Mouse (Mus musculus): ENCODE results near the gene Sesn1. TPM values are rescaled to one million over a fixed set of nuclear protein-coding genes. Genes with fewer than 3 reads are reported as not detected.
A peak's percentile ranks its signal among the peaks of the same experiment; 100 is the strongest.

The Sesn1 gene
- polyA plus RNA-seq, 1 experiment from 2014 or later: 27.3 TPM

DNA sequence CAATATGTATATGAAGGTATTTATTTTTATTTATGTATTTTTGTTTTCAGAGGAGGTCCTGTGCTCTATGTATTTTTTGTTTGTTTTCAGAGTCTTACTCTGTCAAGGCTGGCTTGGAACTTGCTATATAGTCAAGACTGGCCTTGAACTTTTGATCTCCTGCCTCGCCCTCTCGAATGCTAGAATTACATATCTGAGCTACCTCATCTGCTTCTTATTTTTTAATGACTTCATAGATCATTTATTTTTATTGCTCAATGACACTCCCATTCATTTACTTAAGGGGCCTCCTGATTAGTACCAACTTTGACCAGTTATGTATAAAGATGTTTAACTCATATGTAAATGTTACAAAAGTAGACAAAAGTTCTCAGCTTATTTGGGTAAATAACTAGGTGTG is 87.1 kb downstream of the Sesn1 start:
- no peak overlapping the region for H3K27ac ChIP-seq (replicated peaks)
- ATAC-seq (ENCODE audit: low FRiP score, low read depth): no peak
- H3K4me3 ChIP-seq: no peak overlapping the region
- peaks cover 8% of the 10 kb centered on the region; the same call in 1 of the 2 replicates for H3K4me1 ChIP-seq
- H3K27me3 ChIP-seq: no peaks in the 10 kb centered on the region
- no peak overlapping the region for H3K4me2 ChIP-seq (replicated peaks)
- no peak overlapping the region for H3K9ac ChIP-seq (replicated peaks)
- WGBS: 90% methylated on average over 2 of the region's 2 CpGs
- H3K36me3 ChIP-seq: peaks cover 15% of the 10 kb centered on the region
- no peaks in the 10 kb centered on the region for H3K9me3 ChIP-seq

DNA sequence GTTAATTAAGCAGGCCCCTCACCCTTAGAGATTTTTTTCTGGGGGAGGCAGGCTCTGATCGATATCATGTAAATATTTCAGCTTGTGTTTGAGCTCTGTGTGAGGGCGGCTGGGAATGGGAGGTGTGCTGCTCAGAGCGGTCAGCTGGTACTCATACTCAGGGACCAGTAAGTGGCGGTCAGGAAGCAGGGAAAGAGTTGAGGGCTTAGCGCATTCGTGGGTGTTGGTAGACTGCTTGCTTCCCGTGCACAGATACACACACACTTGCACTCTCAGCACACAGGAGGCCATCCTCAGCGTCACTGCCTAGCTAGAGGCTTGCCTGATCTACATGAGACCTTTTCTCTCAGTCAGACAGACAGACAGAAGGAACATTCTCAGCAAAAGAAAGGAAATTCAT is 91.7 kb downstream of the Sesn1 start:
- WGBS: 92% methylated on average over 8 of the region's 8 CpGs
- Histone ChIP-seq H3K9me3 (no peaks in the 10 kb centered on the region), H3K9ac (replicated peaks) (no peak overlapping the region), H3K36me3 (peaks cover 35% of the 10 kb centered on the region), H3K4me1 (no peaks in the 10 kb centered on the region), H3K4me2 (replicated peaks) (no peak overlapping the region), H3K27ac (replicated peaks) (no peak overlapping the region), H3K4me3 (no peak overlapping the region), H3K27me3 (no peaks in the 10 kb centered on the region)
- no peak for ATAC-seq (ENCODE audit: low FRiP score, low read depth)

DNA sequence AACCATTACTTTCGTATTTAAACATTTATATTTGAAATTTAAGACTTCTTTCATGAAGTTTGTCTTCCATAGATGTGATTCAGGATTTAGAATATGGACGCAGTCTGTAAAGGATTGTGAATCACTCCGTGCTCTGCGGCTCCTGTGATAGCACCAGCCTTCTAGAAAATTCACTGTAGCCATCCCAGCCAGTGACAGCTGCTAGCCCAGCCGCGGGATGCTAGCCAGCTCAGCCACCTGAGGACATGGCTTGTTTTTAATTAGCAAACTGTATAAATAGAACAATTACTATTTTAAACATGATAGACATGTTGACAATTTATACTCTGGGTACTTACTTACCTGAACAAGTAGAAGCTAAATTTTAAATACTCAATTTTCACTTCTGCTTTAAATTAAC is 92.1 kb downstream of the Sesn1 start:
- Histone ChIP-seq H3K27me3 (no peaks in the 10 kb centered on the region), H3K4me2 (replicated peaks) (no peak overlapping the region), H3K36me3 (peaks cover 36% of the 10 kb centered on the region), H3K9ac (replicated peaks) (no peak overlapping the region), H3K27ac (replicated peaks) (no peak overlapping the region), H3K9me3 (no peaks in the 10 kb centered on the region), H3K4me1 (no peaks in the 10 kb centered on the region), H3K4me3 (no peak overlapping the region)
- ATAC-seq (ENCODE audit: low FRiP score, low read depth): no peak
- 93% methylated on average over 6 of the region's 6 CpGs for WGBS

DNA sequence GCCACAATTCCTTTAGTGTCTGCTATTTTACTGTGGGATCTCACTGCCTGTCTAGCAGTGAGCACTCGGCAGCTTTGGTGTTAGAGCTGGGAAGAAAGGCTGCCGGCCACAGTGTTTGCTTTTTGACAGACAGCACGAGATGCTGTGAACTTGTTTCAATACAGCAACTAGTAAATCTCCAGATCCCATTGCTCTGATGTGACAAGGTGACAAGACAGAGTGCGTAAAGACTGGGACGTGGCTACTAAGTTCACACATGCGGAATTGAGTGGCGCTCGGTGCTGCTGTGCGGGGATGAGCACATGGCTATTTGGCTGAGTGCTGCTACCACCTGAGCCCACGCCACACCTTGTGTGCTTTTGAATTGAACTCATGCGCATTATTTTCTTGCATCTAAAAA is 97.7 kb downstream of the Sesn1 start:
- no peak overlapping the region for H3K9ac ChIP-seq (replicated peaks)
- H3K27ac ChIP-seq (replicated peaks): no peak overlapping the region
- no peak overlapping the region for H3K4me2 ChIP-seq (replicated peaks)
- no peaks in the 10 kb centered on the region for H3K27me3 ChIP-seq
- ATAC-seq (ENCODE audit: low FRiP score, low read depth): no peak
- H3K4me3 ChIP-seq: no peak overlapping the region
- 83% methylated on average over 11 of the region's 11 CpGs for WGBS
- no peaks in the 10 kb centered on the region for H3K9me3 ChIP-seq
- H3K4me1 ChIP-seq: peaks cover 15% of the 10 kb centered on the region; the same call in 1 of the 2 replicates
- peaks cover 20% of the 10 kb centered on the region for H3K36me3 ChIP-seq

DNA sequence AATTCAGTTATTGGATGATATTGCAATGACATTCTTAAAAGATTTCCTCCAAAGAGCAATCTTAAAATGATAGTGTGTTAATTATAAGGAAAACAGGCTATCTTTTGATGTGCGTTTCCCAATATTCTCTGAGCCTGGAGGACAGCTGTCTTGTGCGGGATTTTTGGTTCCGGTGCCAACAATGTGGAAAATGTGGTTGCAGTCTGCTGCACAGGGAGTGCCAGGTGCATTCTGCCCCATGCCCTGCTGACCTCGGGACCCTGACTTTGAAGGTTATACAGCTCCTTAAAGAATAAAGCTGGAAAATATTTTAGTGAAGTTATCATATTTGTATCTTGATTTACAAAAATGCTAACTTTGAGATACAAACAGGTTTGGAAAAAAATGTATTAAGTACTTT is 98.2 kb downstream of the Sesn1 start:
- Histone ChIP-seq H3K27ac (replicated peaks) (no peak overlapping the region), H3K4me3 (no peak overlapping the region), H3K9ac (replicated peaks) (no peak overlapping the region), H3K27me3 (no peaks in the 10 kb centered on the region), H3K36me3 (peaks cover 17% of the 10 kb centered on the region), H3K4me2 (replicated peaks) (no peak overlapping the region), H3K4me1 (peaks cover 15% of the 10 kb centered on the region; the same call in 1 of the 2 replicates), H3K9me3 (no peaks in the 10 kb centered on the region)
- ATAC-seq (ENCODE audit: low FRiP score, low read depth): no peak
- WGBS: 92% methylated on average over 4 of the region's 4 CpGs

DNA sequence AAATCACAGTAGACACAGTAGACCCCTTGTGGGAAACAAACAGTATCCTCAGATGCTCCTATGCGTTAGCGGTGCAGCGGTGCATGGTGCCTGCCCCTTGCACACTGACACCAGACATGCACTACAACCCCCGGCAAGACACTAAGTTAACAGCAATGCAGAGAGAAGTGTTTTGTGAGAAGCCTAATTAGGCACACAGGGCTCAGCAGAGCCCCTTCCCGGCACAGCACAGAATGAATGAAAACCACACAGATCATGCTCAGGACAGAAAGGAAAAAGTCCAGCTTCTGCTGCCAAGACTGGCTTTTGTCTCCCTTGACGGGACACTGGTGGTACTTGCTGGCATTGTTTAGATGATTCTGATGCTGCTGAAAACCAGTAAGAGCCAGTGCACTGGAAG is 99.2 kb downstream of the Sesn1 start:
- Histone ChIP-seq H3K4me1 (peaks cover 15% of the 10 kb centered on the region; the same call in 1 of the 2 replicates), H3K4me3 (no peak overlapping the region), H3K27ac (replicated peaks) (0 out of 2 replicates have a peak overlapping the region, but pooled peaks have one; percentile 15), H3K36me3 (peaks cover 12% of the 10 kb centered on the region), H3K4me2 (replicated peaks) (no peak overlapping the region), H3K9ac (replicated peaks) (no peak overlapping the region), H3K9me3 (no peaks in the 10 kb centered on the region), H3K27me3 (no peaks in the 10 kb centered on the region)
- whole genome bisulfite sequencing: 65% methylated on average over 6 of the region's 6 CpGs
- ATAC-seq (ENCODE audit: low FRiP score, low read depth): no peak

DNA sequence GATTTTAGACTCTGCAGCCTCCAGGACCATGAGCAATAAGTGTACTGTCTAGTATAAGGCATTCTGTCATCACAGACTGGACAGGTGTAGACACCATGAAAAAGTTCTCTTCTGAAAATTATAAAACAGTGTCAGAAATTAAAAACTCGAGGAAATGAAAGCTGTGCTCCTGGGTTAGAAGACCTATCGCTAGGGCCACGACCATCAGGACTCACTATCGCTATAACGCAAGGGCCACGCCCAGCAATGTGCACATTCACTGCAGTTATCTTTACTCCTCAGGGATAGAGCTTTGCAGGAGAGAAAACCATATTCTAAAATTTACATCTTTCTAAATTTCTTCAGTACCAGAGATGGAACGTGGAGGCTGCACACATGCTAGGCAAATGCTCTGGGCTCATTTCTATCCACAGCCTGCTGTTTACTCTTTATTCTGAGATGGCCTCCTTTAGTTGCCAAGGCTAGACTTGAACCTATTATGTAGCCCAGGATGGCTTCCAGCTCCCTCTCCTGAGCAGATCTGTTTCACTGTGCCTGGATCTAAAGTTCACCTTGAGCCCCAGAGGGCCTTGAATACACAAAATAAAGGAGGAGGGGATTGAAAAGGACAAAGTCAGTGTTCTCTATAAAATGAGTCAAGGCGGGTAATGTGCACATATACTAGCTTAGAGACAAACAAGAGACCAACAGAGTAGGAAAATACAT is 102.7 kb downstream of the Sesn1 start:
- no peaks in the 10 kb centered on the region for H3K36me3 ChIP-seq
- peaks cover 15% of the 10 kb centered on the region; the same call in 1 of the 2 replicates for H3K4me1 ChIP-seq
- no peak overlapping the region for H3K4me3 ChIP-seq
- H3K27ac ChIP-seq (replicated peaks): no peak overlapping the region
- H3K4me2 ChIP-seq (replicated peaks): no peak overlapping the region
- WGBS: 93% methylated on average over 8 of the region's 8 CpGs
- no peaks in the 10 kb centered on the region for H3K27me3 ChIP-seq
- ATAC-seq (ENCODE audit: low FRiP score, low read depth): no peak
- no peaks in the 10 kb centered on the region for H3K9me3 ChIP-seq
- H3K9ac ChIP-seq (replicated peaks): no peak overlapping the region

DNA sequence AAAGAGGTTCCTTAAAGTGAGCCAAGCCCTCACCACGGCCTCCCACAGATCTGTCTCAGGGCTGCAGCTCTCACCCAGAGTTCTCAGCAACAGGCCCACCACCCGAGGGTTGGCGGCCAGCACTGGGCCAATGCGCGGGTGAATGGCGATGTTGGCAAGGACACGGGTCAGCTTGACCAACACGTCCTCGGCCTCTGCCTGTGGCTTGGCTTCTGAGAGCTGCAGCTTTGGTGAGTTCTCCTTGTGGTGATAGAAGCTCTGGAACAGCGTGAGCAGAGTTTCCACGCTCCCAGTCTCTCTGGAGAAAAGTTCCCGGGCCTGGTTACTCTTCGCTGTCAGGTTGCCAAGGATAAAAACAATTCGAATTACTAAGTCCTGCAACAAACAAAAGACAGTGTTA is 117.0 kb downstream of the Sesn1 start:
- H3K9me3 ChIP-seq: no peaks in the 10 kb centered on the region
- WGBS: 88% methylated on average over 14 of the region's 14 CpGs
- H3K4me2 ChIP-seq (replicated peaks): no peak overlapping the region
- no peaks in the 10 kb centered on the region for H3K36me3 ChIP-seq
- ATAC-seq (ENCODE audit: low FRiP score, low read depth): no peak
- no peak overlapping the region for H3K9ac ChIP-seq (replicated peaks)
- H3K27me3 ChIP-seq: no peaks in the 10 kb centered on the region; the same call in 1 of the 2 replicates
- H3K4me3 ChIP-seq: no peak overlapping the region
- no peak overlapping the region for H3K27ac ChIP-seq (replicated peaks)
- H3K4me1 ChIP-seq: peaks cover 2% of the 10 kb centered on the region; the same call in 1 of the 2 replicates

DNA sequence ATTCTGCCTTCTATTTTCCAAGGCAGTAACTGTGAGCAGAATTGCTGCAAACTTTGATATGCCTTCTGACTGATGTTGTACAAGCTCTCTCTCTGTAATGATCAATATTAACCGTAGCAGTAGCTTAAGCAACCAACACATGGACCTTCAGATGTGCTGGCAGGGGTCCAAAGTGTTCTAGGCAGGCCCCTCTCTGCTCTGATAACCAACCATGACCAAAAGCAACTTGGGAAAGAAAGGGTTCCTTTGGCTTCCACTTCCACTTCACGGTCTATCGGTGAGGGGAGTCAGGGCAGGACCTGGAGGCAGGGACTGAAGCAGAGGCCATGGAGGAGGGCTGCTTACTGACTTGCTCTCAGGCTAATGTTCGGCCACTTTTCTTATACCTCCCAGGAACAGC is 121.2 kb downstream of the Sesn1 start:
- peaks cover 15% of the 10 kb centered on the region for H3K4me1 ChIP-seq
- H3K9me3 ChIP-seq: no peaks in the 10 kb centered on the region
- no peak overlapping the region for H3K27ac ChIP-seq (replicated peaks)
- H3K4me2 ChIP-seq (replicated peaks): no peak overlapping the region
- no peaks in the 10 kb centered on the region for H3K36me3 ChIP-seq
- ATAC-seq (ENCODE audit: low FRiP score, low read depth): no peak
- WGBS: 66% methylated on average over 4 of the region's 4 CpGs
- no peaks in the 10 kb centered on the region; the same call in 1 of the 2 replicates for H3K27me3 ChIP-seq
- no peak overlapping the region for H3K9ac ChIP-seq (replicated peaks)
- no peak overlapping the region for H3K4me3 ChIP-seq

DNA sequence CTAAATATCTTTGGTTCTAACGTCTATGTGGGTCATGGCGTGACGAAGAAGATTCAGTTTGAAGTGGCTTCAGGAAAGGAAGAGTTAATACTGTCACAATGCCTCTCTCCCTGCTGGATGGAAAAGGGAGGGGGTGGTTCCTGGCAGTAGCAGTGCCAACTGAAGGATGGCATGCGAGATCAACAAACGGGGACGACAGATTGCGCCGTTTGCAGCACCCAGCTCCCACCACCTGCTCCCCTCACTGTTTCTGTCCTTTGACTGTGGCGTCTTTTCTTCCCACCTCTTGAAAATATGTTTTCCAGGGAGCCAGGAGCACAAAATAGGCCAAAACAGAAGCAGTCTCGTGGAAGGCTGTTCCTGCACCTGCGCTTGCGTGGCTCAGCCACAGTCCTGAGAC is 122.2 kb downstream of the Sesn1 start:
- Histone ChIP-seq H3K4me1 (peaks cover 18% of the 10 kb centered on the region), H3K4me2 (replicated peaks) (no peak overlapping the region), H3K4me3 (no peak overlapping the region), H3K27ac (replicated peaks) (no peak overlapping the region), H3K27me3 (peaks cover 3% of the 10 kb centered on the region; the same call in 1 of the 2 replicates), H3K36me3 (no peaks in the 10 kb centered on the region), H3K9ac (replicated peaks) (no peak overlapping the region), H3K9me3 (no peaks in the 10 kb centered on the region)
- WGBS: 80% methylated on average over 12 of the region's 12 CpGs
- no peak for ATAC-seq (ENCODE audit: low FRiP score, low read depth)

DNA sequence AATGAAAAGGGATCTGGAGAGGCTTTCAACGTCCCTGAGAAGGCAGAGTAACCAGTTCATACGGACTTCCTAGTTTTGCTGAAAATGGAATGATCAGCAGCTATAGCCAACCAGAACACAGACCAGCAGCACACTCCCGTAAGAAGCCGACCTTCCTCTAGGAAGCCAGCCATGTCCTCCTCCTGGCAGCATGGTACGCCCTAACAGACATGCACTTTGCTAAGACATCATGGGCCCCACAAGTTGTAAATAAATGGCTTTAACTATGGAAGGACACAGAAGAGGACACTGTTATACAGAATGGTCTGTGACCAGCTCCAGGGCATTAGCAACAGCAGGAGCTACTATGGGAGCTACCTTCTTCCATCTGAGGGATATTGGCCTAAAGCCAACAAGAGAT is 123.2 kb downstream of the Sesn1 start:
- Histone ChIP-seq H3K4me2 (replicated peaks) (no peak overlapping the region), H3K9me3 (no peaks in the 10 kb centered on the region), H3K36me3 (no peaks in the 10 kb centered on the region), H3K27me3 (peaks cover 3% of the 10 kb centered on the region; the same call in 1 of the 2 replicates), H3K4me1 (peaks cover 18% of the 10 kb centered on the region), H3K9ac (replicated peaks) (no peak overlapping the region), H3K27ac (replicated peaks) (no peak overlapping the region), H3K4me3 (no peak overlapping the region)
- no peak for ATAC-seq (ENCODE audit: low FRiP score, low read depth)
- 91% methylated on average over 5 of the region's 5 CpGs for WGBS

DNA sequence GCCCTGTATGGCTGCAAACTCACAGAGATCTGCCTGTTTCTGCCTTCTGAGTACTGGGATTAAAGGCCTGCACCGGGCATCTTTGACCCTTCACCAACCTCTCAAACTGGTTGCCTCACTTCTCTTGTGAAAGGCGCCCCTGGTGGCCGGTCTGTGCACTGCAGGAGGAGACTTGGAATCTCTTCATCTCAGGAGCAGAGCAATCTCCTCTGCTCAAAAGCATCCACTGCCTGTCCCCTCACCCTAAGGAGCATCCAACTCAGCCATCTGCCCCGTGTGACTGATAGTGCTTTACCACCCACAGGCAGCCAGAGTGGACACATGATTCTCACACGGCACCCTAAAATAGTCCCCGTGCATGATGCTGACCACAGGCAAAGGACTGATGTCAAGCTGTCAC is 123.8 kb downstream of the Sesn1 start:
- no peak for ATAC-seq (ENCODE audit: low FRiP score, low read depth)
- H3K4me1 ChIP-seq: peaks cover 18% of the 10 kb centered on the region
- peaks cover 3% of the 10 kb centered on the region; the same call in 1 of the 2 replicates for H3K27me3 ChIP-seq
- no peaks in the 10 kb centered on the region for H3K36me3 ChIP-seq
- H3K27ac ChIP-seq (replicated peaks): no peak overlapping the region
- WGBS: 72% methylated on average over 6 of the region's 6 CpGs
- H3K9me3 ChIP-seq: no peaks in the 10 kb centered on the region
- no peak overlapping the region for H3K4me2 ChIP-seq (replicated peaks)
- no peak overlapping the region for H3K9ac ChIP-seq (replicated peaks)
- no peak overlapping the region for H3K4me3 ChIP-seq

Measured in midbrain, embryonic 12.5 days (tissue).